Mouse (Mus musculus) lung, postnatal 0 days (tissue): ENCODE results near the gene Cacna2d3.

ENCODE experiments used
- CTCF ChIP-seq: IDR thresholded peaks from 2 replicates; pipeline ENCODE4 v1.5.1; 2016; ENCODE audit warnings: antibody characterized with exemption, mild to moderate bottlenecking
- EP300 ChIP-seq: IDR thresholded peaks from 2 replicates; pipeline ENCODE4 v1.6.1; 2016; ENCODE audit warnings: antibody characterized with exemption, mild to moderate bottlenecking, control low read depth

GRCm38 (mm10) chr14:28861142-28861541 is 860.5 kb downstream of the Cacna2d3 start:
- TF ChIP-seq EP300 (no peak), CTCF (no peak)
